Mouse (Mus musculus) heart, embryonic 11.5 days (tissue): ENCODE measurements around the gene Fbln2. TPM values are rescaled to one million over a fixed set of nuclear protein-coding genes. Genes with fewer than 3 reads are reported as not detected.

ENCODE experiments used
- ATAC-seq: fragments of 200-750 bp; cut with Nextera tagmentation; replicated peaks from 2 replicates; pipeline ENCODE4 v1.8.0; 2017; ENCODE audit warnings: moderate library complexity; ENCODE audit not compliant: insufficient number of reproducible peaks, low FRiP score, low TSS enrichment
- H3K27ac ChIP-seq: fragments of 300-500 bp; sonication (generic); 2 replicates; pipeline ENCODE4 v1.5.1; 2014; ENCODE audit warnings: mild to moderate bottlenecking, low read depth, low read length
- H3K27me3 ChIP-seq: fragments of 300-500 bp; sonication (generic); 2 replicates; pipeline ENCODE4 v1.6.1; 2014; ENCODE audit warnings: mild to moderate bottlenecking, low read length, mixed read lengths; ENCODE audit not compliant: control insufficient read depth, insufficient read depth
- H3K36me3 ChIP-seq: fragments of 300-500 bp; sonication (generic); 2 replicates; pipeline ENCODE4 v1.6.1; 2014; ENCODE audit warnings: mild to moderate bottlenecking, low read length, moderate library complexity, mixed read lengths; ENCODE audit not compliant: control insufficient read depth, insufficient read depth
- H3K4me1 ChIP-seq: fragments of 300-500 bp; sonication (generic); 2 replicates; pipeline ENCODE4 v1.6.1; 2014; ENCODE audit warnings: low read length; ENCODE audit not compliant: control insufficient read depth, insufficient read depth
- H3K4me2 ChIP-seq: fragments of 300-500 bp; sonication (generic); 2 replicates; pipeline ENCODE4 v1.6.1; 2014; ENCODE audit warnings: mild to moderate bottlenecking, moderate library complexity
- H3K4me3 ChIP-seq: fragments of 300-500 bp; sonication (generic); 2 replicates; pipeline ENCODE4 v1.5.1; 2014; ENCODE audit warnings: low read depth, low read length
- H3K9ac ChIP-seq: fragments of 300-500 bp; sonication (generic); 2 replicates; pipeline ENCODE4 v1.6.1; 2014; ENCODE audit warnings: mild to moderate bottlenecking, low read depth, low read length, moderate library complexity
- H3K9me3 ChIP-seq: fragments of 300-500 bp; sonication (generic); replicated peaks from 2 replicates; pipeline ENCODE4 v1.6.1; 2016; ENCODE audit warnings: low read length; ENCODE audit not compliant: control insufficient read depth
- WGBS: fragments of 180-500 bp; shearing (Covaris S2); extraction: QIAGEN DNeasy Blood & Tissue Kit; methylation state at CpG from one replicate; pipeline ENCODE4 v1.1.7; 2014; ENCODE audit not compliant: insufficient replicate concordance; 5-methylcytosine and 5-hydroxymethylcytosine counted together
- polyA plus RNA-seq: library from polyadenylated mRNA; unstranded; fragments of >200 nt; fragmentation: Nextera tagmentation; extraction: Ambion mirVana; gene quantifications from 2 replicates; pipeline ENCODE4 v1.2.1, GENCODE M21; 2014

Fbln2 gene
- polyA plus RNA-seq, 1 experiment from 2014 or later = 105 TPM

GRCm38 (mm10) chr6:91225346-91225745 is 13.1 kb downstream of the Fbln2 start:
- 65% methylated on average over 4 of the region's 4 CpGs for WGBS
- Histone ChIP-seq H3K36me3 (no peaks in the 10 kb centered on the region), H3K27me3 (peaks cover 29% of the 10 kb centered on the region)

DNA sequence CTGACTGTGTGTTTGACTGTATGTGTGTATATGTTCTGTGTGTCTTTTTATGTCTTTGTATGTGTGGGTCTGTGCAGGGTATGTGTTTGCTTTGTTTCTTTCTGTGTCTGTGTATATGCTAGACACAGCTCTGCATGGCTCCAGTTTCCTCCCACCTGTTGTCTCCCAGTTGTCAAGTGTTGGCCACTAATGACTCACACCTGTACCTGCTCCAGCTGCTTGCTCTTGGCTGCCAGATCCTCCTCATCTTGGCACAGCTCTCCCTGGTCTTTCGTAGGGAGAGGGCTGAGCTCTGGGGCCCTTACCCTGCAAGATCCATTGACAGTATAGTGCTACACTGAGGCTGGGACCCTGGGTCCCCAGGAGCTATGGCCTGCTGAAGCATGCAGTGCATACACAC is 13.8 kb downstream of the Fbln2 start:
- Histone ChIP-seq H3K9ac (no peak overlapping the region), H3K4me1 (peaks cover 4% of the 10 kb centered on the region), H3K27ac (no peak overlapping the region), H3K4me2 (no peak overlapping the region), H3K9me3 (no peaks in the 10 kb centered on the region), H3K4me3 (no peak overlapping the region), H3K27me3 (peaks cover 33% of the 10 kb centered on the region), H3K36me3 (no peaks in the 10 kb centered on the region)
- no peak for ATAC-seq
- 67% methylated on average over 1 of the region's 1 CpGs for WGBS

More at GRCm38 (mm10) chr6:91225346-91225745, 13.1 kb downstream of the Fbln2 start:
- Histone ChIP-seq H3K27ac (no peak overlapping the region), H3K4me2 (no peak overlapping the region), H3K4me1 (peaks cover 4% of the 10 kb centered on the region), H3K4me3 (no peak overlapping the region), H3K9me3 (no peaks in the 10 kb centered on the region), H3K9ac (no peak overlapping the region)
- no peak for ATAC-seq

DNA sequence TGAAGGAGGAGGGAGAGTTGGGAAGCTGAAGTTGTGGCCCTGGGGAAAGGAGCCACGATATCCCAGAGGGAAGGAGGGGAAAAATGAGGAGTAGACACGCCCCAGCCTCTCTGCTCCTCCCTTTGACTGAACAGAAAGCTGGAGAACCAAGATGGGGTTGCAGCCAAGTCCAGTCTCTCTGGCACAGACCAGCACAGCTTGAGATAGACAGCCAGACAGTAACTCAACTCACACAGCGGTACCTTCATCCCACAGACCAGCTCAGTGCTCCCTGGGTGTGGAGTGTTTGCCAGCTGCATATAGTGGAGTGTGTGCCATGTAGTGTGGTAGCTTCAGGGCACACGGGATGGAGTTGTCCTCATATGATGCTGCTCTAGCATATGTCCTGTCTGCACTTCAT is 16.7 kb downstream of the Fbln2 start:
- H3K4me3 ChIP-seq = no peak overlapping the region
- no peak; the same call in 1 of the 2 replicates for ATAC-seq
- no peak overlapping the region for H3K27ac ChIP-seq
- 59% methylated on average over 4 of the region's 4 CpGs for WGBS
- no peak overlapping the region for H3K9ac ChIP-seq
- no peaks in the 10 kb centered on the region; the same call in 1 of the 2 replicates for H3K4me1 ChIP-seq
- H3K4me2 ChIP-seq = no peak overlapping the region
- H3K27me3 ChIP-seq = peaks cover 27% of the 10 kb centered on the region
- H3K9me3 ChIP-seq = no peaks in the 10 kb centered on the region
- H3K36me3 ChIP-seq = no peaks in the 10 kb centered on the region

GRCm38 (mm10) chr6:91231000-91231399 is 18.7 kb downstream of the Fbln2 start:
- no peak overlapping the region for H3K9ac ChIP-seq
- 84% methylated on average over 5 of the region's 5 CpGs for WGBS
- H3K36me3 ChIP-seq = no peaks in the 10 kb centered on the region
- no peak overlapping the region for H3K4me2 ChIP-seq
- H3K9me3 ChIP-seq = no peaks in the 10 kb centered on the region
- ATAC-seq = no peak
- H3K27me3 ChIP-seq = peaks cover 27% of the 10 kb centered on the region
- H3K4me1 ChIP-seq = no peaks in the 10 kb centered on the region
- H3K27ac ChIP-seq = no peak overlapping the region
- no peak overlapping the region for H3K4me3 ChIP-seq

- Histone ChIP-seq H3K4me2 (no peak overlapping the region), H3K9ac (no peak overlapping the region), H3K9me3 (no peaks in the 10 kb centered on the region), H3K4me3 (no peak overlapping the region), H3K27ac (no peak overlapping the region), H3K4me1 (0 out of 2 replicates have a peak, but pooled peaks cover 3% of the 10 kb centered on the region), H3K27me3 (peaks cover 23% of the 10 kb centered on the region), H3K36me3 (no peaks in the 10 kb centered on the region)
- no peak for ATAC-seq
- 77% methylated on average over 4 of the region's 4 CpGs for WGBS
Measured at GRCm38 (mm10) chr6:91231523-91231922, 19.3 kb downstream of the Fbln2 start.

DNA sequence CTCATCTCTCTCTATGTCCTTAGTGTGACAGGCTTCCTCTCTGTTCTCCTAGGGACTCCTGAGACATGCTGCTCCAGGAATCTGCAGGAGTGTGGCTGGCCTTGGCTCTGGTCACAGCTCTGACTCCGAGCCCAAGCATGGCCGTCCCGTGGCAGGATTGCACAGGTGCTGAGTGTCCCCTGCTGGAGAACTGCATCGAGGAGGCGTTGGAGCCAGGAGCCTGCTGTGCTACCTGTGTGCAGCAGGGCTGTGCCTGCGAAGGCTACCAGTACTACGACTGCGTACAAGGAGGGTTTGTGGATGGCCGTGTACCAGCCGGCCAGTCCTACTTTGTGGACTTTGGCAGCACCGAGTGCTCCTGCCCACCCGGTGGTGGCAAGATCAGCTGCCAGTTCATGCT is 20.8 kb downstream of the Fbln2 start:
- ATAC-seq = no peak
- Histone ChIP-seq H3K4me3 (no peak overlapping the region), H3K9ac (no peak overlapping the region), H3K27me3 (peaks cover 22% of the 10 kb centered on the region), H3K27ac (no peak overlapping the region), H3K36me3 (no peaks in the 10 kb centered on the region), H3K4me2 (no peak overlapping the region), H3K4me1 (0 out of 2 replicates have a peak, but pooled peaks cover 3% of the 10 kb centered on the region), H3K9me3 (no peaks in the 10 kb centered on the region)
- 75% methylated on average over 12 of the region's 12 CpGs for WGBS

DNA sequence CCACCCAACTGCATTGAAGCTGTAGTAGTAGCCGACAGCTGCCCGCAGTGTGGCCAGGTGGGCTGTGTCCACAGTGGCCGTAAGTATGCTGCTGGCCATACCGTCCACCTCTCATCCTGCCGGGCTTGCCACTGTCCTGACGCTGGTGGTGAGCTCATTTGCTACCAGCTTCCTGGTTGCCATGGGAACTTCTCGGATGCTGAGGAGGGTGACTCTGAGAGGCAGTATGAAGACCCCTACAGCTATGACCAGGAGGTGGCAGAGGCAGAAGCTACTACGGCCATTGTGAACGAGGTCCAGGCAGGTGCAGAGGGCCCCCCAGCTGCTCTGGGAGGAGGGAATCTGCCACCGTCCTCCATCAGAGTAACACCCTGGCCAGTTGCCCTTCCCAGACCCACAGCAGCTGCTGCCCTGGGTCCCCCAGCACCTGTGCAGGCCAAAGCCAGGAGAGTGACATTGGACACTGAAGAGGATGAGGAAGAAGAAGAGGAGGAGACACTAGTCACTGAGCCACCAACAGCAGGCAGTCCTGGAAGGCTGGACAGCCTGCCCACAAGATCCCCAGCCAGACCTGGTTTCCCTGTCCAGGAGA is 21.3 kb downstream of the Fbln2 start:
- no peak for ATAC-seq
- Histone ChIP-seq H3K4me1 (0 out of 2 replicates have a peak, but pooled peaks cover 3% of the 10 kb centered on the region), H3K9ac (no peak overlapping the region), H3K36me3 (no peaks in the 10 kb centered on the region), H3K27ac (no peak overlapping the region), H3K4me2 (no peak overlapping the region), H3K9me3 (no peaks in the 10 kb centered on the region), H3K27me3 (peaks cover 22% of the 10 kb centered on the region), H3K4me3 (no peak overlapping the region)
- WGBS = 69% methylated on average over 10 of the region's 10 CpGs

DNA sequence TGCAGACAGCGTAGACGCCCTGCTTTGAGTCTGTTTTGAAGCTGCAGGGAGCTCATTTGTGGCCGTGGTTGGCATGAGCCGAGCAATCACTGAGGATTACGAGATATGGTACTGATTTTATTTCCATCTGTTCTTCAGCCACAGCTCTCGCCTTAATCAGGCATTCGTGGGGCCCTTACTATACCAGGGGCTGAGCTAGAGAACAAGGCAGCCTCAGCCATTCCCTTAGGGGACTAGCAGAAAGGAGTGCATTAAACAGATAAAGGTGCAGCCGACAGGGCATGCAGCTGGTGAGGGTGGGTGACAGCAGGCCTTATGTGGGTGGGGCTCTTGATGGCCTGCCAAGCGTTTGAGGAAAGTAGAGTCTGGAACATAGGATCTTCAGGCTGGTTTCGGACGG is 23.8 kb downstream of the Fbln2 start:
- Histone ChIP-seq H3K36me3 (no peaks in the 10 kb centered on the region), H3K4me3 (no peak overlapping the region), H3K9ac (no peak overlapping the region), H3K4me1 (peaks cover 7% of the 10 kb centered on the region; the same call in 1 of the 2 replicates), H3K4me2 (no peak overlapping the region), H3K9me3 (no peaks in the 10 kb centered on the region), H3K27me3 (peaks cover 15% of the 10 kb centered on the region), H3K27ac (no peak overlapping the region)
- WGBS = 52% methylated on average over 11 of the region's 11 CpGs
- no peak for ATAC-seq

- H3K27me3 ChIP-seq = peaks cover 15% of the 10 kb centered on the region
- H3K4me1 ChIP-seq = peaks cover 7% of the 10 kb centered on the region; the same call in 1 of the 2 replicates
- H3K36me3 ChIP-seq = no peaks in the 10 kb centered on the region
- no peak for ATAC-seq
- H3K4me2 ChIP-seq = no peak overlapping the region
- no peak overlapping the region for H3K27ac ChIP-seq
- H3K9me3 ChIP-seq = no peaks in the 10 kb centered on the region
- no peak overlapping the region for H3K9ac ChIP-seq
- WGBS = 46% methylated on average over 6 of the region's 6 CpGs
- no peak overlapping the region for H3K4me3 ChIP-seq
Measured at GRCm38 (mm10) chr6:91236429-91236828, 24.2 kb downstream of the Fbln2 start.
